Mouse (Mus musculus) hematopoietic stem cell, adult 5-6 weeks (primary cell): ENCODE data around the gene Gucy2d. TPM values are rescaled to one million over a fixed set of nuclear protein-coding genes. Genes with fewer than 3 reads are reported as not detected.

Experiments
- ATAC-seq, 2 experiments: fragments of 125-278 bp in 1 of 2; replicated peaks in 1 of 2; 2 replicates each; pipeline ENCODE4 v1.8.0; 2016 to 2017; ENCODE audit warnings: inconsistent platforms in 2 of 2, mild to moderate bottlenecking in 2 of 2, moderate number of reproducible peaks in 2 of 2, low read depth in 1 of 2, moderate TSS enrichment in 1 of 2; ENCODE audit not compliant: low FRiP score in 2 of 2, poor library complexity in 2 of 2, severe bottlenecking in 2 of 2, insufficient read depth in 1 of 2, low TSS enrichment in 1 of 2
- total RNA-seq: library from RNA; stranded (forward); fragments of 172-1452, 232-1000 nt; gene quantifications from 2 replicates; pipeline ENCODE4 v1.2.3, GENCODE M21; 2017

Gucy2d gene
- total RNA-seq, 1 experiment from 2014 or later = not detected

DNA sequence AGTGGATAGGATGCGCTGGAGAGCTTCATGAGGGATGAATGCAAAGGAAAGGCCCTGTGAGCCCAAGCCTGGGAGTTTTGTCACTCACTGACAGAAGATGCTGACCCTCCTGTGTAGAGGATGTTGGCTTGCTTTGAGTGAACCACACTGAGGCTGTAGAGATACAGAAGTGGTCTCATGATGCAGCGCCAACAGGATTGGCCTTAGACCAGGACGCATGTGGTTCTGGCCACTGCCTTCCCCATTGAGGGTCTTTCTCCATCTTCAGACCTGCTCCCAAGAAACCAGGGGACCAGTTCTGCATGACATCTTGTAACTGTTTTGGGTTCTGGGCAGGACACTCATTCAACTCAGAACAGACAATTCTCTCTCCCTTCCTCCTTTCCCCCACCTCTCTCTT is 10.6 kb upstream of the Gucy2d start:
- no peak for ATAC-seq

DNA sequence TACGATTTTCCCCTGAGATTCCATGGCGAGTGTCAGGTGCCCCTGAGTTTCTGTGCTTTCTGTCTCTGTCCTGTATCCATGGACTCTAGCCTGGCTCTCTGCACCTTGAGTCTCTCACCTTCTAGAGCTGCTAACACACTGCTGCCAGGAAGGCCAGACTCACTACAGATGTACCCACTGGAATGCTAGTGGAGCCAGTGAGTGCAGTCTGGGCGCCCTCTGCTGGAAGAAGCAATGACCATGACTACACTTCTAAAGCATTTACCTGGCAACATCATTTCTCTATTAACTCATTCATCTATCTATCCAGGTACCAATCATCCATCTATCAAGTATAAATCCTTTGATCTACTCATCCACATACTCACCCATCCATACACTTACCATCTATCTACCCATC is 9.4 kb upstream of the Gucy2d start:
- no peak for ATAC-seq

DNA sequence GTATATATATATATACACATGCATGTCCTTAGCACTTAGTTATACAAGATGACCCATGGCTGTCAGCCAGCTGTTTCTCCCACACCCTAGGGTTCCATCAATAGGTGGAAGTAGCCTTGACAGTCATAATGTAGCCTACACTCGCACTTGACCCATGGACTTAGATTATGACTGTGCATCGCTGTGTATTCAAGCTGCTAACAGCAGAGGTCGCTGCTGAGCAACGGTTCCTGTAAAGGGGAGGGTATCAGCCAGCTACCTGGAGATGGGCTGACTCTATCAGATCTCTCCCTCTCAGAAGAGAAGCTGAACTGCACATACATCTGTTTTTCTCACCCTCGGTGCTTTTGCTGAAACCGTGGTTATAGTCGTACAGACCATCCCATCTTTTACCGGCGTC is 2.6 kb upstream of the Gucy2d start:
- ATAC-seq = peak in 1 of 2 experiments; percentile 62; a peak in 2 of 4 replicates

DNA sequence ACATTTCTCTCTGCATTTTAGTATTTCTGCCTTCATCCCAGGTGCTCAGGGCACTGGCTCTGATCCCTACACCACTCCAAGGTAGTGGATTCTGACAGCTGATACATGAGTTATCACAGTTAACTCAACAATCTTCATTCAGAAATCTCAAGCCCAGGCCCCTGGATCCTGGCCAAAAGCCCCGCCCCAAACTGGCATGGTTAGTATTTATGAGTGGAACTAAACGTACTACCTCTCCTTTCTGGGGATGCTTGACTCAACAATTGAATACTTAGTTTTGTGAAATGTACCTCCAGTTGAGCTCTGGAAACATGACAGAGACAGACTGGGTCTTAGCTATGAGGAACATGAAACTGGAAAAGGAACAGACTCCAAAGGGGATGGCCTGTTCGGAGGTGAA is 6.7 kb downstream of the Gucy2d start:
- ATAC-seq = no peak

DNA sequence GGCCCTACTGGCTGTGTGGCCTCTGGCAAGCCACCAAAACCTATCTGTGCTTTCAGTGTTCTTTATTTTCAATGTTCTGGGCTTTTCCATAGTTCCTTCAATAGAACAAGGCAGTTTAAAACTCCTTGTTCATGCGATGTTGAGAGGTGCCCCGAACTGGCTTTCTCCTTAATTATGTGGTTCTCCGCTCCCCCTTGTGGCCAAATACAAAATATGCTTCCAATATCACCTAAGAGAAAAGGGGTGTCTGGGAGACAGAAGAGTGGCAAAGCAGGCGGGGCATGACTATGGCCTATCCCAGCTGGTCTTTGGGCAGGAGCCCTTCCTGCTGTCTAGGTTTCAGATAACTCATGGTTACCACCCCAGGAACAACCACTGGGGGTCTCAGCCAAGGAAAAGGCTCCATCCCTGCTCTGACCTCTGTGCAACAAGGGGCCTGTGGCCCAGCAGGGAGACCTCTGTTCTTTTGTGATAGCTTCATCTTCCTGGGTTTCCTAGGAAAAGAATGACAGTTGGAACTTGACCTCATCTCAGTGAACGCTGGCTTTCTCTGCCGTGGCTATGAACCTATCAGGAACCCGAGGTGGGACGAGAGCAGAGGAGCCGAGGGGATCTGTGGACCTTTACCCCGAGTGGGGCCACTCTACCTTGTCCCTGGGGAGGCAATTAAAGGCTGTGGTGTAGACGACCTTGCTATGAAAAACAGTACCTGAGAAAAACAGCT is 7.5 kb downstream of the Gucy2d start:
- ATAC-seq = peak; percentile 56 to 59

DNA sequence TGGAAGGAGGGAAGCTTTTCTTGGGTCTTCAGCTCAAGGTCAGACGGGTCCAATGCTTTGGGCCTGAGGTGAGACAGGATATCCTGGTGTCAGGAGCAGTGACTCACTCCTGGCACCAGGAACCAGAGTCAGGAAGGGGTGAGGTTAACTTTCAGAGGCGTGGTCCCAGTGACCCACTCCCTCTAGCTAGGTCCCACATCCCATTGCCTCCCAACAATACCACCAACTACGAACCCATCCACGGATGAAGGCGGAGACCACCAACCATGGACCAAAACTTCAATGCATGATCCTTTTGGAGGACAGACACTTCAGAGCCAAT is 8.1 kb downstream of the Gucy2d start:
- no peak for ATAC-seq

DNA sequence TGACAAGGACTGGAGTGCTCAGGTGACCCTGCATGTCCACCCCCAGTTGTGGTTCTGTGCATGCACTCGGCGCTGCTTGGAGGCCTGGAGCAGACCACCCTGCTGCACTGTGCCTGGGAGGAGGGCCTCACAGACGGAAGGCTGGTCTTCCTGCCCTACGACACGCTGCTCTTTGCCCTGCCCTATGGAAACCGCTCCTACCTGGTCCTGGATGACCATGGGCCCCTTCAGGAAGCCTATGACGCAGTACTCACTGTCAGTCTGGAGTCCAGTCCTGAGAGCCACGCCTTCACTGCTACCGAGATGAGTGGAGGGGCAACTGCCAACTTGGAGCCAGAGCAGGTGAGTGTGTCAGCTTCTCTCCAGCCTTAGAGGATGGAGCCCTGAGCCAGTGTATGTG is 9.5 kb downstream of the Gucy2d start:
- ATAC-seq = no peak

DNA sequence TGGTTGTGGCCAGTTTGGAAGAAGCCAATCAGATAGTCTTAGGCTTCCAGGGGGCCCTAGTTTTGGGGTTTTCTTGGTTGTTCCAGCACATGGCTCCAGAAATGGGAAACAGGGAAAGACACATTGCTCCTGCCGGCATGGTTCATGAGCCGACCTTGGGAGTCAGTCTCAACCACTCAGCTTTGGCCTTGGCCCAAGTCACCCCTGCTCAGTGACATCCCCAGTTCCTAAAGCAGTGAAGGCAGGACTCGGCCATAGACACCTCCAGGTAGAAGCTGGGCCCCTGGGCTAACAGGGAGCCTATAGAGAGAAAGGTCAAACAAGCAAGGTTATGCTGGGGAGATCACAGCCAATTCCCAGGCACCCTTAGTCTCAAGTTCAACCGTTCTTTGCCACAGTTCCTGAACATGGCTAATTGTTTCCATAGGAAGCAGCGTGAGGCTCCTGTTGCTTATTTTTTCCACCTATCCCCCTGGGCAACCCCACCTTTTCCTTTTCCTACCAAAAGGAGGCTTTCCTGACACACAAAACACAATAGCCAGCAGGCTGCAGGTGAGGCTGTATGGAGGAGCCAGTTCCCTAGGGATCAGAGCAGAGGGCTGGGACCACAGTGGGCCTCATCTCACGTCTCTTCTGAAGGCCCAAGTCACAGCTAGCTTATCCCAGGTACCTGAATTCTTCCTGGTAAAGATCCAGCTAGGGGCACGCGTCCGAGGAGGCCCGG is 14.3 kb downstream of the Gucy2d start:
- ATAC-seq = no peak

DNA sequence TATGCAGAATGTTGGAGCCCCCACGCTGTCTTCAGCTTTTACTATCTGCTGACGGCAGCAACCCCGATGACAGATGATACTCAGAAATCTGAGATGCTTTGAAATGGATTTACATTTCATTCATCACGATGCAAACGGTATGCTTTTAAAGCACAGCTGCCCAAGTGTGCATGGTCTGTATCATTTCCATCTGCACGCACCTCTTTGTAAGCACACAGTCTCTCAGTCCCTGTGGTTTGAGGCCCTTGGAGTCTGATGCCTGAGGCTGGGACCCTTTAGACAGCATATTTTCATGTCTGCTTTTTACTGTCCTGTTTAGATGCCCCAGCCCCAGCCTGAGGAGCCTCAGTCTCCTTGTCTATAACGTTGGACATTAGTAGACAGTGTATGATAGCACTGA is 20.1 kb downstream of the Gucy2d start:
- no peak for ATAC-seq

DNA sequence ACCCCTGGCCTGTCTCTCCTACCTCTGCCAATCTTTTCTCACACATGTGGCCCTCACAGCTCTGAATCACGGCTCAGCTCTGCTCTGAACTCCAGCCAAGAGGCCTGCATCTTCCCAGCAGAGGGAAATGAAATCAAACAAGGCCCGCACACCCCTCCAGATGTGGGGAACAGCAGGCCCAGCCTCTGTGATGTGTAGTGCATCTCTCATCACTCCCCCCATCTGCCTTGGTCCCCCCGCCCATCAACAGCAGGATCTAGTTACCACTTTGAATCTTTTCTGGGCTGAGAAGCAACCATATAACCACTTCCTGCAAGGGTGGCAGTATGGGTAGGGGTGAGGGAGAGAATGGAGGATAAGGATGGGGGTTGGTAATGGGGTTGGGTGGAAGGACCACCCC is 28.9 kb downstream of the Gucy2d start:
- 0 out of 4 replicates have a peak, but pooled peaks of 1 of the 2 experiments have one; percentile 13 for ATAC-seq

DNA sequence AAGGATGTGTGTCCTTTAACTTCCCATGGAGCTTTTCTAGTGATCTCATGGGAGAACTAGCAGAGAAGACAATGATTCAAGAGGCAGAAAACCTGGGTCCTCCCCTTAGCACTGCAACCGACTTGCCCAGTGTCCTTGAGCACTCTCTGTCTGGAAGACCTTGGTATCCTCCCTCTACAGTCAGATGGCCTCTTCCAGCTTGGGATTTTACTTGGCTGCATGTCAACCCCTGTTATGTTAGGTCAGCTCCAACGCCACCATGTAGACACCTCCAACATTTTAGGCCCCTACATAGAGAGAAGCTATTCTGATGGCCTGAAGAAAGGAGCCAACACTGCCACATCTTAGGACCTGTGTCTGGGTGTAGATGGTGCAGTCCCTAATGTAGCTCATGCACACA is 32.3 kb downstream of the Gucy2d start:
- no peak for ATAC-seq

DNA sequence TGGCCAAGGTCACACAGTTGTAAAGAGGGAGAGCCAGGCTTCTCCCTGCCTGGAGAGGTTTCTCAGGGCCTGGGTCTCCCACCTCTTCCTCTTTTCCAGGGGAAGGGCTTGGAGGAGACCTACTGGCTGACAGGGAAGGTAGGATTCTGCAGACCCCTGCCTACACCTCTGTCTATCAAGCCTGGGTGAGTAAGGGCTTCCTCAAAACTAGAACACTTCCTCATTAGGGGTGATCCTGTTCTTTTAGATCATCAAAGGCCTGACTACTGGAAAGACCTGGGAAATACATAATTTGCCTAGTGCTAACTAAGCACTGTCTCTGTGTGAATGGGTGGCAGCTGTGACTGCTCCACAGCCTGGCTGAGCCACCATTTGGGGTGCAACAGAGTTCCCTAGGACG is 34.3 kb downstream of the Gucy2d start:
- no peak for ATAC-seq

DNA sequence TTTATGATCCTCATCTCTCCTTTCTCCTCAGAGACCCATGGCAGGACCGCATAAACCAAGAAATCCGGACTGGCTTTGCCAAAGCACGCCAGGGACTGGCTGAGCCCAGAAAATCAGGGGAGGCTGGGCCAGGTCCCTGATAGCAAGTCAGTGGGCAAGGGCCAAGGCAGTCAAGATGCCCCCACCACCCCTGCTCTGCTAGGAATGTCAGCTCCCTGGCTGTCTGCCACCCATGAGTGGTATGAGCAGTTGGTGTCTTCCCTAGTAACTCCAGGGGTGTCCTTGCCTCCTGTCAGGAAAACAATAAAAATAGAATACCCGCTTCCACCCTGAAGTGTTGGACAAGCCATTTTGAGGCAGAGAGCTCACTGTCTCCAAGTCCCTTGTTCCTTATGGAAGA is 36.9 kb downstream of the Gucy2d start:
- ATAC-seq = no peak

DNA sequence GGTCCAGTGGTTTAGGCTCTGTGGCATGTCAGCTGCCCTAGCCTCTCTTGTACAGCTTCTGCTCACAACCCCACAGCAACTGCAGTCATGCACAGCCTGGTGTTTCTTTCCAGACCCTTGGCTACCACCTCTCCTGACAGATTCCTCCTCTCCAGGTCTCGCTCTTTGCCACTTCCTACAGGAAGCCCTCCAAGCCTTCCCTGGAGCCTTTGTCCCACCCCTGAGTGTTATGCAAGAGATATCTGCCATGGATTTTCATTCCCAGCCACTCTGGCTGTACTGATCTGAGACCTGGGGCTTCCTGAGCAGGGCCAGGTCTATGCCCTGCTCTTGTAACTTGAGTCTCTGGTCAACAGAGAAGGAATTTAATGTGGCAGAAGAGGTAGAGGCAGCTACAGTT is 40.3 kb downstream of the Gucy2d start:
- ATAC-seq = no peak

DNA sequence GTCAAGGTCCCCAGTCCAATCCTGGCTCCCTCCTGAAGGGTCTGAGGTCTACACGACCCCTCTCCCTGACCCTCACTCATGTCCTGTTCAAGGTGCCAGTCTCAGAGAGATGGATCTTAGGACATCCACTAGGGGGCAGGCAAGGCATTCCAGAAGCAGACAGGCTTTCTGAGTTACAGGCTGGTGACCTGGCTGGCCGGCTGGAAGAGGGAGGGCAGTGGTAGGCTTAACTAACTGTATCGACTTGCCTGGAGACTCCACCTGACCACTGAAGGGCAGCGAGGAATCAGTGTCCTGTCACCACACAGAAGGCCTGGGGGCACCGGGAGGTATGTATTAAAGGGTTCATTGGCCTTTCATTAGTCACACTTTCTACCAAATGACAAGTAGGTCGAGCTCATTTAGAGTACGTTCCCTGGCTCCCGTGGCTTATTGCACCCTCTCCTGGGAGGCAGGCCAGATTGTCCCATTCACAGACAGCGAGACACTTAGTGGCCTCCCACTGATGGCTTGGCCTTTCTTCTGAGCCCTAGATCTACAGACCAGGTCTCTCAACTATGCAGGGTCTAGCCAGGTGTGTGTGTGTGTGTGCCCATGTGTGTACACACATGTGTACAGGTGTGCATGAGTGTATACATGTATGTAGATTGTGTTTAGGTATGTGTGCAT is 41.0 kb downstream of the Gucy2d start:
- ATAC-seq = peak; percentile 70 to 71

DNA sequence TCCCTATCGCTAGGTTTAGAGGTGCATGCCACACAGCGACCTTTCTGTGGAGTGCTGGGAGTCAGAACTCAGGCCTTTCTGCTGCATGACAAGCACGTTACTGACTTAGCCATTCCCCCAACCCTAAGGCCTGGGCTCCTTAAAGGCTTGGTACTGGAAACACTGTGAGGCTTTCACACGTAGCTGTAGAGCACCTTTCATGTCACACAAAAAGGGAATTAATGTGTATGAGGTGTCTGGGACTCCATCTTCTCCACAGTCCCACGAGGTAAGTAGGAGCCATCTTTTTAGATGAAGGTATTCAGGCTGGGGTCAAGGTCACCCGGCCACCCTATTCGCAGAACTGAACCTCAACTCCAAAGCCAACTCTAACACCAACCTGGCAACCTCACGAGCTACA is 41.6 kb downstream of the Gucy2d start:
- ATAC-seq = no peak

DNA sequence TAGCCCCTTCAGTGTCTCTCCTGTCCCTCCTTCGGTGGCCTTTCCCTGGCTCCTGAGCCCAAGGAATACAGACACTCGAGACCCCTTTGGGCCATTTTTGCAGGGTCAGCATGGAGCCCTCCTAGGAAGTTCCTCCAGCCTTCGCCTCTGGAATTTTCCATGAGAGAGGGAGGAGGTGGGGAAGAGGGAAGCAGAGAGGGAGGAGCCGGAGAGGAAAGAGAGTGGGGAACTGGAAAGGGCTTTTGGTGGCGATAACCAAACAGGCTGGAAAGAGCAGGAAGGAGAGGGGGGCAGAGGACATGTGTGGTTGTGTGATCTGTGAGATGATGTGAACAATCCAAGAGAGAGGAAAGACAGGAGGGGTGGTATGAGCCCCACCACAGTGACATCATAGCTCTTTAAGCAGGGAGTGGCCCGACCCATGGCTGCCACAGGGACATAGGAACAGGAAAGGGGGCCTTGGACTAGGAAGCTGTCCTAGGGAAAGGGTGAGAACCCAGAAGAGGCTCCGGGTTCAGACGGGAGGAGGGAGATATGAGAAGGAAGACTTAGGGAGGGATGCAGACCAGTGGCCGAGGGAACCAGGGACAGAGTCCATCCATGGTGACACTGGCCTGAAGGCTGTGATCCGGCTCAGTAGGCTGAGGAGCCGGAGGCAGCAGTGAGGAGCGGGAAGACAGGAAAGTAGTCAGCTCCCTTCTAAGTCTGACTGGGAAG is 42.5 kb downstream of the Gucy2d start:
- no peak for ATAC-seq

DNA sequence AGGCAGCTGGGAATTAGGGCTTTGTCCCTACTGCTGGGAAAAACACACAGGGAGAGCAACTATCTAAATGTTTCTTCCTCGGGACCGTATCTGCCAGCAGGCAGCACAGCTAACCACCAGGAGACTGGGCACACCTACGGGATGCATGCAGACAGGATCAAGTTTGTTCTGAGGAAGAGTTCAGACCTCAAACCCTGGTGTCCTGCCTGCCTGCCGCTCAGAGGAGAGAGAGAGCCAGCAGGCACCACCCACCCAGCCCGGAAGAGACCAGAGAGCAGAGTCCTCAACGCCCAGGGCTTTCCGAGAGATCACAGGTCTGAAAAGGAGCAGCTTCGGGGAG is 43.0 kb downstream of the Gucy2d start:
- ATAC-seq = no peak
